Mouse (Mus musculus): ENCODE measurements around the gene Scgb1b29. TPM values are rescaled to one million over a fixed set of nuclear protein-coding genes. Genes with fewer than 3 reads are reported as not detected.
"Not testable (repeated sequence)": the region's sequence is repeated elsewhere in the genome, so short reads cannot be mapped to it uniquely, and the experiment has no call there.

The Scgb1b29 gene
- polyA plus RNA-seq (2015; fragmentation: Nextera tagmentation; extraction: Ambion mirVana) = not detected in 2 replicates

GRCm38 (mm10) chr7:32441241-32441640, at the start of gene Scgb1b29:
Gene Scgb1b29 (plus strand): TSS chr7:32441541.
- WGBS = 86% methylated on average over 5 of the region's 5 CpGs
- H3K9me3 ChIP-seq (replicated peaks); H3K4me3 ChIP-seq (replicated peaks); H3K4me1 ChIP-seq; H3K27me3 ChIP-seq; H3K27ac ChIP-seq (replicated peaks); H3K9ac ChIP-seq; H3K36me3 ChIP-seq; ATAC-seq (ENCODE audit: insufficient number of reproducible peaks, low FRiP score, low TSS enrichment, low read depth); H3K4me2 ChIP-seq (replicated peaks): not testable (repeated sequence)

- not testable (repeated sequence) for H3K9me3 ChIP-seq (replicated peaks); H3K9ac ChIP-seq; H3K4me2 ChIP-seq (replicated peaks); H3K36me3 ChIP-seq; H3K27ac ChIP-seq (replicated peaks); ATAC-seq (ENCODE audit: insufficient number of reproducible peaks, low FRiP score, low TSS enrichment, low read depth); H3K27me3 ChIP-seq; H3K4me1 ChIP-seq; H3K4me3 ChIP-seq (replicated peaks)
- 88% methylated on average over 11 of the region's 11 CpGs for WGBS
Measured at GRCm38 (mm10) chr7:32428636-32429035, 12.7 kb upstream of the Scgb1b29 start.

Other genes with a start within 250 kb of the Scgb1b29 start
- gene Scgb2b11, start 230.4 kb upstream of the Scgb1b29 start, polyA plus RNA-seq (2015; fragmentation: Nextera tagmentation; extraction: Ambion mirVana) = not detected in 2 replicates
- gene Scgb1b11, start 218.7 kb upstream of the Scgb1b29 start, polyA plus RNA-seq (2015; fragmentation: Nextera tagmentation; extraction: Ambion mirVana) = not detected in 2 replicates
- not detected in 2 replicates for gene Scgb2b12, start 114.3 kb upstream of the Scgb1b29 start, polyA plus RNA-seq (2015; fragmentation: Nextera tagmentation; extraction: Ambion mirVana)
- gene Scgb1b12, start 107.4 kb upstream of the Scgb1b29 start, polyA plus RNA-seq (2015; fragmentation: Nextera tagmentation; extraction: Ambion mirVana) = not detected in 2 replicates

Measured in embryonic facial prominence, embryonic 15.5 days (tissue).